In the genomic region with DNA sequence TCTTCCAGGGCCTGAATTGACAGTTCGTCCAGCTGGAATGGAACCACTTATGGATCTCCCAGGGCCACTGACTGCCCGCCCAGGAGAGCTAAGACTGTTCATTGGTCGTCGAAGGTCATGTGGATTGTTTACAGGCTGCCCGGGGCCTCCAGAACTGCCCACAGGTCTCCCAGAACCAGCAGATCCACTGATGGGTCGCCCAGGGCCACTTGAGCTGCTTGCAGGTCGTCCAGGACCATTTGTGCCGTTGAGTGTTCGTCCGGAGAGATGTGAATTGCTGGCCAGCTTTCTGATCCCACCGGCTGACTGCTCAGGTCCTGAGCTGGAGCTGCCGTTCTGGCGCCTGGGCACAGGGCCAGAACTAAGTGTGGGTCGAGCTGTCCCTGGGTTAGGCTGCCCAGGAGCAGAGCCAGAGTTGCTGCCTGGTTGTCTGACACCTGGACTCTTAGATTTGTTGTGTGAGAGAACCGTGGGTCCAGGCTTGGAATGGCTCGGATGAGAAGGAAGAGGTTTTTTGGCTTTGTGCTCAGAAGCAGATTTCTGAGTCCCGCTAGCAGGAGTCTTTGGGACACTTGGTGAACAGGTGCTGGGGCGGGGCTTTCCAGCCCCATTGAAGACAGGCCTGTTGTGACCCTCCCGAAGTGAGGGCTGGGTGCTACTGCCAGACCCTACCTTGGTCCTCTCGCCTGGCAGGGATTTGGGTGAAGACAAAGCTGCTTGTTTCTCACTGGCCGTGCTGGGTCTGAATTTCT, we compare ENCODE assay signal across 12 mouse cellular contexts. TPM values are rescaled to one million over a fixed set of nuclear protein-coding genes. Genes with fewer than 3 reads are reported as not detected.
DNase-seq lines count a peak whose midpoint lies in the region; ATAC-seq and TF ChIP-seq lines count a peak whose summit lies in the region.
"Had no signal": no experiment of that assay in that cellular context is flagged by ENCODE, and none has a peak within 500 bp of the region (broad histone marks: within the 10 kb centered on the region; RNA-seq: fewer than 3 reads in every experiment).

No protein-coding gene starts in this region.

- no peak for TF ChIP-seq CTCF in G1E (IDR thresholded peaks at IDR 0.05; ENCODE audit: low read depth, low read length)

- no peak overlapping the region for H3K4me3 ChIP-seq in forebrain, embryonic 13.5 days
- no peak overlapping the region for H3K4me3 ChIP-seq in forebrain, embryonic 11.5 days (ENCODE audit: low read depth, low read length)
- H3K4me3 ChIP-seq in G1E (ENCODE audit: low read depth, low read length) = peak overlapping the region; percentile 1; the same call in 1 of the 2 replicates
- H3K4me3 ChIP-seq: embryonic facial prominence, embryonic 13.5 days; layer of hippocampus, adult 2 months; megakaryocyte, embryonic 14.5 days had no signal

- no peak for ATAC-seq in forebrain, embryonic 13.5 days
- no peak for ATAC-seq in forebrain, embryonic 11.5 days (replicated peaks; ENCODE audit: low FRiP score)
- no peak for ATAC-seq in G1E (ENCODE audit: extremely low read depth, insufficient number of reproducible peaks, low FRiP score, poor library complexity, severe bottlenecking)

- H3K4me2 ChIP-seq in forebrain, embryonic 13.5 days = no peak overlapping the region
- no peak overlapping the region for H3K4me2 ChIP-seq in forebrain, embryonic 11.5 days (ENCODE audit: low read depth, low read length, severe bottlenecking)
- H3K4me2 ChIP-seq: embryonic facial prominence, embryonic 13.5 days had no signal

- no peak overlapping the region for H3K9ac ChIP-seq in forebrain, embryonic 13.5 days
- no peak overlapping the region for H3K9ac ChIP-seq in forebrain, embryonic 11.5 days (ENCODE audit: low read length)
- H3K9ac ChIP-seq: embryonic facial prominence, embryonic 13.5 days had no signal

- no peaks in the 10 kb centered on the region for H3K27me3 ChIP-seq in forebrain, embryonic 13.5 days
- H3K27me3 ChIP-seq in forebrain, embryonic 11.5 days (ENCODE audit: control insufficient read depth, insufficient read depth, low read length) = no peaks in the 10 kb centered on the region
- H3K27me3 ChIP-seq in G1E (ENCODE audit: insufficient read depth, low read length) = no peaks in the 10 kb centered on the region
- H3K27me3 ChIP-seq: embryonic facial prominence, embryonic 13.5 days; megakaryocyte, embryonic 14.5 days had no signal

- H3K27ac ChIP-seq in forebrain, embryonic 13.5 days = peak overlapping the region; percentile 61
- H3K27ac ChIP-seq in forebrain, embryonic 11.5 days (ENCODE audit: low read depth, low read length) = no peak overlapping the region
- H3K27ac ChIP-seq: embryonic facial prominence, embryonic 13.5 days; layer of hippocampus, adult 2 months had no signal

- 84% methylated on average over 21 of the region's 21 CpGs for WGBS in forebrain, embryonic 13.5 days
- WGBS in forebrain, embryonic 11.5 days = 90% methylated on average over 21 of the region's 21 CpGs

- H3K9me3 ChIP-seq in forebrain, embryonic 13.5 days (replicated peaks) = no peaks in the 10 kb centered on the region
- H3K9me3 ChIP-seq in forebrain, embryonic 11.5 days (ENCODE audit: control insufficient read depth, low read length) = no peaks in the 10 kb centered on the region
- H3K9me3 ChIP-seq in G1E (replicated peaks) = no peaks in the 10 kb centered on the region
- H3K9me3 ChIP-seq: embryonic facial prominence, embryonic 13.5 days; megakaryocyte, embryonic 14.5 days had no signal

- DNase-seq in forebrain, embryonic 11.5 days (ENCODE audit: low spot score) = no peak
- DNase-seq in G1E (ENCODE audit: low spot score) = no peak
- peak; percentile 30 for DNase-seq in gastrocnemius, postnatal 25 days
- peak; percentile 64 to 84 for DNase-seq in kidney, postnatal 25 days
- DNase-seq in embryo, embryonic 10 days (ENCODE audit: low spot score) = no peak
- no peak for DNase-seq in frontal cortex, adult 2 months (ENCODE audit: extremely low spot score in 1 of 2, low spot score in 1 of 2)
- DNase-seq in spleen, postnatal 14 days (ENCODE audit: low spot score in 2 of 2) = no peak

- peaks cover 63% of the 10 kb centered on the region for H3K36me3 ChIP-seq in forebrain, embryonic 13.5 days (ENCODE audit: poor library complexity, severe bottlenecking)
- peaks cover 9% of the 10 kb centered on the region; the same call in 1 of the 2 replicates for H3K36me3 ChIP-seq in forebrain, embryonic 11.5 days (ENCODE audit: control insufficient read depth, insufficient read depth, low read length)
- peaks cover 77% of the 10 kb centered on the region for H3K36me3 ChIP-seq in G1E (replicated peaks)

- H3K4me1 ChIP-seq in forebrain, embryonic 13.5 days = peaks cover 30% of the 10 kb centered on the region
- peaks cover 5% of the 10 kb centered on the region; the same call in 1 of the 2 replicates for H3K4me1 ChIP-seq in forebrain, embryonic 11.5 days (replicated peaks; ENCODE audit: control insufficient read depth, insufficient read depth, low read length)
- H3K4me1 ChIP-seq in G1E (ENCODE audit: insufficient read depth, low read depth, low read length) = peaks cover 54% of the 10 kb centered on the region

RNA-seq across cellular contexts. Expression of a gene that starts 10.4 kb away (rescaled TPM):
- 12.0 and 12.4 TPM in 2 replicates for polyA plus RNA-seq in forebrain, embryonic 13.5 days (2015; fragmentation: Nextera tagmentation; extraction: Ambion mirVana)
- 12.7 and 14.0 TPM in 2 replicates for polyA plus RNA-seq in forebrain, embryonic 11.5 days (2014; fragmentation: Nextera tagmentation; extraction: Ambion mirVana)
- total RNA-seq in G1E (2014; fragmentation: Nextera tagmentation) = 36.4 and 41.9 TPM in 2 replicates
- 22.2 and 24.4 TPM in 2 replicates for total RNA-seq in G1E (2017)
- polyA plus RNA-seq in G1E (2012) = 6.0 and 6.7 TPM in 2 replicates
- total RNA-seq in gastrocnemius, postnatal 25 days (2021) = 1 to 10 TPM; 4.7 to 4.8 TPM
- polyA plus RNA-seq in frontal cortex, adult 2 months (2012; rRNA removed) = 8.9 and 9.7 TPM in 2 replicates

RNA-seq across cellular contexts. Expression of a gene that starts 14.4 kb away (rescaled TPM):
- polyA plus RNA-seq in forebrain, embryonic 13.5 days (2015; fragmentation: Nextera tagmentation; extraction: Ambion mirVana) = not detected in 2 replicates
- not detected in 2 replicates for polyA plus RNA-seq in forebrain, embryonic 11.5 days (2014; fragmentation: Nextera tagmentation; extraction: Ambion mirVana)
- total RNA-seq in G1E (2014; fragmentation: Nextera tagmentation) (not detected in 2 replicates), G1E (2017) (0.76 TPM in 1 of 2 replicates, not detected in the other)
- polyA plus RNA-seq in G1E (2012) = not detected in 2 replicates
- total RNA-seq in gastrocnemius, postnatal 25 days (2021) = not detected
- not detected in 2 replicates for polyA plus RNA-seq in frontal cortex, adult 2 months (2012; rRNA removed)
- total RNA-seq: layer of hippocampus, adult 2 months had no signal
- polyA plus RNA-seq: embryonic facial prominence, embryonic 13.5 days; small intestine, adult 2 months had no signal

RNA-seq across cellular contexts. Expression of a gene that starts 39.5 kb away (rescaled TPM):
- 9.4 and 10.4 TPM in 2 replicates for polyA plus RNA-seq in forebrain, embryonic 13.5 days (2015; fragmentation: Nextera tagmentation; extraction: Ambion mirVana)
- 13.9 and 14.3 TPM in 2 replicates for polyA plus RNA-seq in forebrain, embryonic 11.5 days (2014; fragmentation: Nextera tagmentation; extraction: Ambion mirVana)
- total RNA-seq in G1E (2014; fragmentation: Nextera tagmentation) (14.5 and 18.1 TPM in 2 replicates), G1E (2017) (8.1 and 8.6 TPM in 2 replicates)
- 0.11 and 0.18 TPM in 2 replicates for polyA plus RNA-seq in G1E (2012)
- 1 to 10 TPM; 7.0 to 8.8 TPM for total RNA-seq in gastrocnemius, postnatal 25 days (2021)
- 6.3 and 7.7 TPM in 2 replicates for polyA plus RNA-seq in frontal cortex, adult 2 months (2012; rRNA removed)

RNA-seq across cellular contexts. Expression of a gene that starts 52.6 kb away (rescaled TPM):
- polyA plus RNA-seq in forebrain, embryonic 13.5 days (2015; fragmentation: Nextera tagmentation; extraction: Ambion mirVana) = 19.0 and 20.0 TPM in 2 replicates
- polyA plus RNA-seq in forebrain, embryonic 11.5 days (2014; fragmentation: Nextera tagmentation; extraction: Ambion mirVana) = 6.9 and 9.4 TPM in 2 replicates
- total RNA-seq in G1E (2014; fragmentation: Nextera tagmentation) = 7.1 TPM in 1 of 2 replicates, not detected in the other
- not detected in 2 replicates for total RNA-seq in G1E (2017)
- 0.04 and 0.05 TPM in 2 replicates for polyA plus RNA-seq in G1E (2012)
- total RNA-seq in gastrocnemius, postnatal 25 days (2021) = 1 to 10 TPM; 4.6 to 5.2 TPM
- 22.4 and 24.0 TPM in 2 replicates for polyA plus RNA-seq in frontal cortex, adult 2 months (2012; rRNA removed)

Comparison
In these comparisons a context has a peak if more than half of its experiments do, and no peak if none do; other contexts are left out.
1. DNase-seq: peak in gastrocnemius, postnatal 25 days (single experiment) and kidney, postnatal 25 days (2 of 2); none in forebrain, embryonic 11.5 days (single experiment), G1E (single experiment), embryo, embryonic 10 days (single experiment), frontal cortex, adult 2 months (0 of 2) and spleen, postnatal 14 days (0 of 2).